Mouse (Mus musculus) cortical plate, adult 2 months (tissue): Measurements from ENCODE around the gene Alg13.

ENCODE experiments used
- CTCF ChIP-seq: fragments of 200-500 bp; IDR thresholded peaks from 2 replicates; pipeline ENCODE4 v1.5.1; 2011; ENCODE audit warnings: mild to moderate bottlenecking, control low read depth, low read length; ENCODE audit not compliant: insufficient read depth; ENCODE audit errors: extremely low read depth
- POLR2A ChIP-seq: fragments of 200-500 bp; IDR thresholded peaks from 2 replicates; pipeline ENCODE4 v1.6.1; 2011; ENCODE audit warnings: mild to moderate bottlenecking, low read length, control low read depth; ENCODE audit not compliant: insufficient read depth; ENCODE audit errors: extremely low read depth

DNA sequence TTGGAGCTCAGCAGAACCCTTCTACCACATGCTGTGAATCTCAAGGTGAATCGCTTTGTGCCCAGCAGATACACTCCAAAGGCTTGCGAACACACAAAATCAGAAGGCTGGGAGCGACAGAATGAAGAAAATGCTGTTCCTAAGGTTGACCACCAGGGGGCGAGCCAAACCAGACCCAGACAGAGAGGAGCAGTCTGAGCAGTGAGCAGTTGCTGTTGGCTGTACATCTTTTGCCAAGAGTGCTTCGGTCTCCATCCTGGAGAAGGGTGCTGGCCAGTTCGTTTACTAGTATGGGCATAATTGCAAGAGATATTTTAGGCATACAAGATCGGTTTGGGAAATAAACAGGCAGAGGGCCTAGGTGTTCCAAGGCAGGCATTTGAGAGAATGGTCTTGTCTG, 85.9 kb downstream of the Alg13 start:
- no peak for TF ChIP-seq POLR2A
- peak; percentile 70 for TF ChIP-seq CTCF
